Mouse (Mus musculus) bone marrow, adult 2 months (tissue): ENCODE measurements around the gene Pdcd2.

Experiments
- CTCF ChIP-seq: fragments of 200-500 bp; IDR thresholded peaks from 2 replicates; pipeline ENCODE4 v1.5.1; 2011; ENCODE audit warnings: low read length, control low read depth; ENCODE audit not compliant: control insufficient read depth, insufficient read depth
- POLR2A ChIP-seq: fragments of 200-500 bp; IDR thresholded peaks from 2 replicates; pipeline ENCODE4 v1.6.1; 2011; ENCODE audit warnings: low read depth, mild to moderate bottlenecking, control low read depth, low read length, borderline replicate concordance; ENCODE audit not compliant: control insufficient read depth

DNA sequence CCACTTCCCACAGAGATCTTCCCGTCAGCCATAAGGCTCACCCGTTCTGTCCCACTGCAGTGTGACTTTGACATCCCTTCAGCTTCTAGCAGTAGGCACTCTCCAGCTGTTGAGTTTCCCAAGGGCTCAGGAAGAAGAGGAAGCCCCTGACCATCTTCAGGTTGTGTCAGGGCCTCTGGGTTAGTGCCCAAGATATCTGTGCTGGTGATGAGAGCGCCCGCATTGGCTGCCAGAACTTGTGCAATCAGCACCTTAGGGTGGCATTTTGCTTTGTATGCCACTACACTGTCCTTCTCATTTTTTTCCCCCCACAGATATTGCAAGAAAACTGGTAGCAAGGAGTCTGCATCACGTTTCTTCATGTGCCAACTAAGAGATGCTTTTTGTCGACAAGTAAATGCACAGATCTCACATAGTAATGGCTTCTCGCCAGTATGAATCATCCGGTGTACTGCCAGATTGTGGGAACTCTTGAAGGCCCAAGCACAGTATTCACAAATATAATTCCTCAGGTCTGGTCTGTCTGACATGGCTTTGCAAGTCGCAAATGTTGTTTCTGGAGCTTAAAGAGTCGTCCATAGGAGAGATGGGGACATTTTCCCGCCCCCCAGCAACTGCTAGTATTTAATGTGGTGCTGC, 8.2 kb upstream of the Pdcd2 start:
- TF ChIP-seq CTCF, result no peak
- TF ChIP-seq POLR2A, result no peak
